Mouse (Mus musculus): ENCODE results near the gene Hivep2.

The Hivep2 gene

GRCm38 (mm10) chr10:13973563-13974179, 7.8 kb downstream of the Hivep2 start:
- DNase-seq (ENCODE audit: low spot score), result no peak

GRCm38 (mm10) chr10:13974472-13974871, 8.6 kb downstream of the Hivep2 start:
- no peak for DNase-seq (ENCODE audit: low spot score)

- no peak for DNase-seq (ENCODE audit: low spot score)
These were observed 10.0 kb downstream of the Hivep2 start for GRCm38 (mm10) chr10:13975861-13976260.

- no peak for DNase-seq (ENCODE audit: low spot score)
These were observed 10.4 kb downstream of the Hivep2 start for GRCm38 (mm10) chr10:13976267-13976666.

- no peak for DNase-seq (ENCODE audit: low spot score)
These were observed 16.4 kb downstream of the Hivep2 start for GRCm38 (mm10) chr10:13982271-13982670.

GRCm38 (mm10) chr10:13982769-13983381, 17.0 kb downstream of the Hivep2 start:
- DNase-seq (ENCODE audit: low spot score), result peak; percentile 17

GRCm38 (mm10) chr10:13983631-13984030, 17.8 kb downstream of the Hivep2 start:
- no peak for DNase-seq (ENCODE audit: low spot score)

GRCm38 (mm10) chr10:13984233-13984632, 18.4 kb downstream of the Hivep2 start:
- DNase-seq (ENCODE audit: low spot score), result no peak

- no peak for DNase-seq (ENCODE audit: low spot score)
These were observed 20.7 kb downstream of the Hivep2 start for GRCm38 (mm10) chr10:13986539-13986938.

GRCm38 (mm10) chr10:13987336-13987735, 21.5 kb downstream of the Hivep2 start:
- DNase-seq (ENCODE audit: low spot score), result no peak

GRCm38 (mm10) chr10:13988280-13988679, 22.4 kb downstream of the Hivep2 start:
- DNase-seq (ENCODE audit: low spot score), result no peak

- no peak for DNase-seq (ENCODE audit: low spot score)
These were observed 22.9 kb downstream of the Hivep2 start for GRCm38 (mm10) chr10:13988757-13989156.

GRCm38 (mm10) chr10:13990842-13991241, 25.0 kb downstream of the Hivep2 start:
- DNase-seq (ENCODE audit: low spot score), result no peak

- no peak for DNase-seq (ENCODE audit: low spot score)
These were observed 27.5 kb downstream of the Hivep2 start for GRCm38 (mm10) chr10:13993411-13993810.

GRCm38 (mm10) chr10:13997336-13997735, 31.5 kb downstream of the Hivep2 start:
- DNase-seq (ENCODE audit: low spot score), result no peak

- no peak for DNase-seq (ENCODE audit: low spot score)
These were observed 39.1 kb downstream of the Hivep2 start for GRCm38 (mm10) chr10:14004769-14005517.

GRCm38 (mm10) chr10:14009721-14010120, 43.8 kb downstream of the Hivep2 start:
- no peak for DNase-seq (ENCODE audit: low spot score)

- DNase-seq (ENCODE audit: low spot score), result no peak
These were observed 50.6 kb downstream of the Hivep2 start for GRCm38 (mm10) chr10:14016287-14016970.

GRCm38 (mm10) chr10:14017338-14017737, 51.5 kb downstream of the Hivep2 start:
- no peak for DNase-seq (ENCODE audit: low spot score)

GRCm38 (mm10) chr10:14017822-14018364, 52.0 kb downstream of the Hivep2 start:
- no peak for DNase-seq (ENCODE audit: low spot score)

GRCm38 (mm10) chr10:14018672-14019071, 52.8 kb downstream of the Hivep2 start:
- DNase-seq (ENCODE audit: low spot score), result no peak

GRCm38 (mm10) chr10:14019198-14019597, 53.3 kb downstream of the Hivep2 start:
- DNase-seq (ENCODE audit: low spot score), result no peak

Data from urinary bladder, postnatal 10 days (tissue).